Mouse (Mus musculus) layer of hippocampus, postnatal 36 days (tissue): ENCODE measurements around the gene BC052040. TPM values are rescaled to one million over a fixed set of nuclear protein-coding genes. Genes with fewer than 3 reads are reported as not detected.

Experiments used
- DNase-seq, 2 experiments: peaks; one replicate each; pipeline ENCODE4 v3.0.0; 2022
- total RNA-seq, 2 experiments: library from RNA; stranded (reverse); gene quantifications; 2 replicates each; pipeline ENCODE4 v1.2.3; 2021

Gene BC052040
- total RNA-seq, 2 experiments from 2014 or later, result 7.0 to 7.2 TPM

DNA sequence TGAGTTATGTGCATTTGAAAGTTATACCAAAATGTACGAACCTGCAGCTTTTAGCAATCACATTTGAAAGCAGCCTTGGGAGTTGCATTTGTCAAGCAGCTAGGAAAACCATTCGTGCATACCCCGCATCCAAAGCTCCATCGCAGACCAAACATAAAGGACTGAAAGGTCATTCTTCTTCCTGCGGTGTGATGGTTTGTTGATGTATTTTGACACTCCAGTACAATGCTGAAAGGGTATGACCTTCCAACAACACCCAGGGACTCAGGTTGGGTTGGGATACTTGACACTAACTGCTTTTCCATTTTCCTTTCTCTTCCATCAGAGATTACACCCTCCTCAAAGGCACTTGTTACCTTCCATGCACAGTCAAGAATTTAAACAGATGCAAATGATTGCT is 121.1 kb downstream of the BC052040 start:
- DNase-seq, result no peak

GRCm38 (mm10) chr2:115717535-115717934 is 136.0 kb downstream of the BC052040 start:
- DNase-seq, result no peak

DNA sequence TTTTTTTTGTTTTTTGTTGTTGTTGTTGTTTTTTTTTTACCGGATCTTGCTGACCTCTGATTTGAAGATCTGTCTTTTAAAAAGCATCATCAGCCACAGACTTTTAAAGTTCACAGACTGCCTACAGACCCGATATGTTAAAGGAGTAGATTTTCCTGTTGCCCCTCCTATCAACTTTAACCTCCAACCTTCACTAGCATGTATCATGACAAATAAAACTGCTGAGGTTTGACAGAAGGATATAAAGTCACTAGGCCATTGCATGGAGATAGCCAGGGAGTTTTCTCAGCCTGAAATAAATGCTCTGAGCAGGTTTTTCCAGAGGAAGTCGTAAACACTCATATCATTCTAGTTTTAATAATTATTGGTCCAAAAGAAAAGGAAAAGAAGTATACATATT is 136.5 kb downstream of the BC052040 start:
- no peak for DNase-seq

GRCm38 (mm10) chr2:115723452-115723851 is 141.9 kb downstream of the BC052040 start:
- no peak for DNase-seq

GRCm38 (mm10) chr2:115724216-115724615 is 142.7 kb downstream of the BC052040 start:
- no peak for DNase-seq

DNA sequence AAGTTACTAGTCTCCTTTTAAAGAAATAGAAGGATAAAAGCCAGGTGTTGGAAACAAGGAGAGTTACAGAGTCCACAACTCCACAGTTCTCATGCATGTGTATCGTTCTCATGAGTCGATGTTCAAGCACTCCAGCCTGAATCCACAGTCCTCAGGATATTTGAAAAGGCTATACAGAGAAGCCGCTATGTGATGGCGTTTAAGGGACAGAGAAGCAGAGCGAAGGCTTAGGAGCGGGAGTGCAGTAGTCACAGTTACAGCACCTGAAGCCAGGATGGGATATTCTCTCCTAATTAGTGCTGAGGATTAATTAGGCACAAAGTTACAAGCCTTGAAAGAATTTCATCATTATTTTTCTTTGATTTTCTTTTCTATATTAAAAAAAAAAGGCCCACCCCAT is 143.2 kb downstream of the BC052040 start:
- DNase-seq, result no peak

- DNase-seq, result no peak
These were observed 144.0 kb downstream of the BC052040 start for GRCm38 (mm10) chr2:115725503-115725902.

- no peak for DNase-seq
These were observed 144.4 kb downstream of the BC052040 start for GRCm38 (mm10) chr2:115725926-115726325.

GRCm38 (mm10) chr2:115726806-115727205 is 145.3 kb downstream of the BC052040 start:
- no peak for DNase-seq

DNA sequence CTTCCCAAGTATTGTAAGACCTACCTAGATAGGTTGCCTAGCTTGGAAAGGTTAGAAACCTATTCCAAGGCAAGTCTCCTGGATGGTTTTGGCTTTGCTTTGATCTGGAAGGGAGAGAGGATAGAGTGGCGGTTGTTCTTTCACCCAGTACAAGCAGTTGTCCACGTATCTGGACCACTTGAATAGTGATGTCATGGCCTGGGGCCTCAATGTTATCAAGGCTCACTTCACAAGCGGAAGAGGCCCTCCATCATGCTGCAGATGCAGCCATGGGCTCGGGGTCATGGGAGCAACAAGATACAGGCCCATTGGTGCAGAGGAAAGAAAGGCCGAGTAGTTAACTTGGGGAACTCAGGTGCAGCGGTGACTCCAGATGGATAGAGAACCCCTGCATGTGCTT is 147.1 kb downstream of the BC052040 start:
- DNase-seq, result no peak

- DNase-seq, result no peak
These were observed 149.0 kb downstream of the BC052040 start for GRCm38 (mm10) chr2:115730502-115730901.

DNA sequence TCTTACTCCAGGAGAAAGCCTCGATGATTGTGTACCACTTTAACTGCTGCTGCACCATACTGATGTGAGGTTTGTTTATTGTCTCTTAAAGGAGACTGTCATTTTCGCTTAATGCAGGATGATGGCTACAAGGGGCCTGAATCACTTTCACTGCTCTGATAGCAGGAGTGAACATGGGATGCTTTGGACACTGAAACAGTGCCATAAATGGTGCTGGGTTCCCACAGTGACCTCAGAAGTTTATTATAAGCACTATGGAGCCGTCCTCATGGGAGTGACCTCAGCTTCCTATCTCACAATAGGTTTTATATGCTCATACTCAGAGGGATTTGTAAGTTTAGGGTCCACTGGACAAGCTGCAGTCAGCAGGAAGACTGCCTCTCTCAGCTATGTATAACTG is 149.7 kb downstream of the BC052040 start:
- no peak for DNase-seq

- DNase-seq, result no peak
These were observed 151.1 kb downstream of the BC052040 start for GRCm38 (mm10) chr2:115732572-115732971.

DNA sequence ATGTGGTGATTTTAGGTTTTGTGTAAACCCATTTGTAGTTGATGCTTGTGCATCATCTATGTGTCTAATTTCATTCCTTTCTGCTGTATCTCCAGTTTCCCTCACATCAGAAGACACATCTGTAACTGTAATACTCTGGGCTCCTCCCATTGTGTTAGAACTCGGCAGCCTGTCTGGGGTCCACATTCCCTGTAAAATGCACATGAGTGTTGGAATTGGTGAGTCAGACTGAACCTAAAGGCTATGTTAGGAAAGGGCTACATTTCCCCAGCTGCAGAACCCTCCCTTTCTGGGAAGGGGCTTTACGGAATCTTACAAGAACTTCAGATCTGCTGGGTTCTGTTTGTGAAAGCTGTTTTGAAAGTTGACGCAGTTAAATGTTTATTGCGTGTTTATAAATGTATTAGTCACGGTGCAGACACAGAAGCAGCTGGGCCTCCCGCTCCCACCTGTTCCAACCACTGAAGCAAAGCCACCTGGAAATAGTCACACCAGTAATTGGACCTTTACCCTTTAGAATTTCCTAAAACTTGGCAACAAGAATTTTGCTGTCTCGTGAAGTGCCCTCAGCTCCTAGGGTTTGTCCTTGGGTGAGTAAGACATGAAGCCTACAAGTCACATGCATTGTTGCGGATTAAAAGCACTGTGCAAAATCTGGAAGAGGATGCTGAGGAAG is 151.6 kb downstream of the BC052040 start:
- no peak for DNase-seq

GRCm38 (mm10) chr2:115734850-115735249 is 153.3 kb downstream of the BC052040 start:
- DNase-seq, result no peak

DNA sequence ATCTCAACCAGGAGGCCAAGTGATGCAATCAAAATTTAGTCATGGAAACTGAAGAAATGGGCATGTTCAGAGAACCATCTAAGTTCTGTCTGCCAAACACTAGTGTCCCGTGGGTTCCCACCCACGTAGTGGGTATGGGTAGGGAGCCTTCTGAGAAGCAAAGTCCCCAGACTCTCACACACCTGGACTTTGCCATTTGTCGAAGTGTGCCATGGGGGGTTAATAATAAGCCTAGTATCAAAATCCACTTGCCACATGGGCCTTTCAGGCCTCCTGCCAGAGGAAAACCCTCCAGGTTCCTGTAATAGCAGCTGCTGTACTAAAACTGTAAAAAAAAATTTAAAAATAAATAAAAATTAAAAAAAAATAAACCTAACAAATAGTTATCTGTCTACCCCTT is 154.9 kb downstream of the BC052040 start:
- no peak for DNase-seq

DNA sequence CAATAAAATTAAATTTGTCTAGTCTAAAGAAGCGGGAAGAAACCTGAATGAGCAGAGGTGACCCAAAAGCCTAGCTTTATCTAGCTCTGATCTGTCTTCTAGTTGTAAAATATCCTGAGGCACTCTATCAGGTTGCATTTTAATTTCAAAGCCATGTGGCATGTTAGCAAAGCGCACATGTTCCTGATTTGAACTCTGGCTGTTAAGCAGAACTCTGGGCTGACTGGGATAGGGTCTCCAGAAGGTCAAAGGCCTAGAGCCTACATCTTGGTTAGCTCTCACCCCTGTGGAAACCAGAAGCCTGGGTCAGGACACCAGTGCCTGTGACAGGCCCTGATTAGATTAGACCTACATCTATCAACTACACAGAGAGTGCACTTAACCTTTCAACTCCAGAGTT is 156.4 kb downstream of the BC052040 start:
- DNase-seq, result no peak

DNA sequence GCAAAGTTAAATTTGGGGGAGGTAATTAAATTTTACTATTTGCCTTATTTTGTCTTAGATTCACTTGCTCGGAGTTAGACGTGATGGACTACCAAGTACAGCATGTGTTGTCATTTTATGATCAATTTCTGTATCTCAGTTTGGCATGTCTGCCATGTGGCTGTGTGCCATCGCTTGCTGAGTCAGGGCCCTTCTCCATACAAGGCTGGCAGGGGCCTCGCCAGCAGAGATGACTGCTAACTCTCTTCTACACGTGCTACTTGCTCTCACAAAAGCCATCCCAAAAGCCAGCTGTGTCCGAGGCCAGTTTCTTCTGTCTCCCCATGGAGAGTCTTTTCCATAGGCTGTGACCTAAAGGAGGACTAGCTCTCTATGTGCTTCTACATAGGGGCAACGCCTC is 160.5 kb downstream of the BC052040 start:
- peak; percentile 38 to 48 for DNase-seq

- DNase-seq, result no peak
These were observed 166.1 kb downstream of the BC052040 start for GRCm38 (mm10) chr2:115747639-115748038.

- DNase-seq, result no peak
These were observed 169.7 kb downstream of the BC052040 start for GRCm38 (mm10) chr2:115751177-115751576.

DNA sequence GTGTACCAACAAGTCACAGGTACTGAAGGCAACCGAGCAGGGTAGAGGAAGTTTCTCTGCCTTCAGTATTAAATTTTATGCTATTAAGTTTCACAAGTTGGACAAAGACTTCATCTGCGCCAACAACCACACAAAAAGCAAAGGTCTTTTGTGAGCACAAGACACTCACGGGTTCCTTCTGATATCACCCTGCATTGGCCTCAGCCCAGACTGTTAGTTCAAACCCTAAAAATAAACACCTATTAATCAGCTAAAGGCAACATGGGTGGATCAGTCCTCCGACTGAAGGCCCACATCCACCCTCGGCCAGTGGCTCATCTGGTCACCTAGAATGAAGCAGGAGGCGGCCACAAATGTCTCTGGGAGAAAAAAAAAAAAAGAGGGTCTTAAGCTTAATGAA is 176.2 kb downstream of the BC052040 start:
- no peak for DNase-seq

GRCm38 (mm10) chr2:115758542-115758941 is 177.0 kb downstream of the BC052040 start:
- no peak for DNase-seq

GRCm38 (mm10) chr2:115764595-115765305 is 183.2 kb downstream of the BC052040 start:
- DNase-seq, result no peak

GRCm38 (mm10) chr2:115769597-115770305 is 188.2 kb downstream of the BC052040 start:
- peak; percentile 18 to 26 for DNase-seq
